Mouse (Mus musculus) adrenal gland, adult 8-10 months (tissue): ENCODE measurements around the gene Rdh1. TPM values are rescaled to one million over a fixed set of nuclear protein-coding genes. Genes with fewer than 3 reads are reported as not detected.
A peak's percentile ranks its signal among the peaks of the same experiment; 100 is the strongest.
"Not testable (repeated sequence)": the region's sequence is repeated elsewhere in the genome, so short reads cannot be mapped to it uniquely, and the experiment has no call there.

Experiments
- DNase-seq: peaks from one replicate; pipeline ENCODE4 v3.0.0; 2022
- total RNA-seq, 4 experiments: library from RNA; stranded (reverse); gene quantifications; 2 replicates each; pipeline ENCODE4 v1.2.4; 2022

Gene Rdh1
- total RNA-seq, 4 experiments from 2014 or later, result 4.0 to 5.4 (median 4.4) TPM

GRCm38 (mm10) chr10:127750136-127750777 lies 9.3 kb upstream of the Rdh1 start:
- no peak for DNase-seq

DNA sequence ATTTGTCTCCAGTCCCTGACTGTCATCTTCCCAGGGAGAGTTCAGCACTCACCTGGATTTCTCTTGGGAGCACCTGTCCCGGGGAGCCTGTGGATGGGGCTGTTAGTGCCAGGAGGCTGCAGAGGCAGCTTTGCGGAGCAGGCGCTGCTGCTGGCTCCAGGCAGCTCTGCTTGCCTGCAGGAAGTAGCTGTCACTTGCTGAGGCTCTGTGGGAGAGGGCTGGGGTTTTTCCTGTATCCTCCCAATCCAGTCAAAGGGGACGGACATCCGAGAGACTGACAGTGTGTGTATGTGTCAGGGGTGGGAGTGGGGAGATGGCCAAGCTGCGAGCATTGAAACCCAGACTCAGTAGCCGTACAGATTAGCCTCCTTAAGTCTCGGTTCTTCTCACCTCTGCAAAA lies 8.0 kb upstream of the Rdh1 start, which contains the start of gene Gpr182:
Gene Gpr182, minus strand, starts transcription at position 185 of the 400 bp plus-strand sequence.
- no peak for DNase-seq

DNA sequence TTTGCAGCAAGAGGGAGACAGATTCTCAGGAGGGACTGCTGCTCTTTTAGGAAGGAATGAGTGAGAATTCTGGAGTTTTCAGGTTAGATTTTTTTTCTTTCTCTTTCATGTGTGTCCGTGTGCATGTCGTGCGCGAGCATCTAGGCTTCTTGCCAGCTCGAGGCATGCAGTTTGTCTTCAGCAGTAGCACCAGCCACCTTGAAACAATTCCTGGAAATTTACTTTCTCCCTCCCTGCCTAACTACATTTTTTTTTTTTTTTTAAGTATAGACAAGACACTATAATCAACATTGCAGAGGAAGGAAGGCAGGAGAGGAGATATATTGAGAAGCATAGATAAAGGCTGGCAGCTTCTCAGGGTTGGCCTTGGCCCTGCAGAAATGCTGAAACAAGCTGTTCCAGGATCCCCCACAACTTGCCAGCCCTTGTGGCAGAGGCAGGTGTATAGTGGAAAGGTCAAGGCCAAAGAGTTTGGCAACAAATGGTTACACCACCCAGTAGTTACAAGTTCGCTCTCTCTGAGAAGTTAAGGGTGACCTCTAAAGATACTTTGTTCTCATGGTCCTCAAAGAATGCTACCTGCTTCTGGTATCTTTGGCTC lies 4.9 kb upstream of the Rdh1 start:
- peak; percentile 64 for DNase-seq

DNA sequence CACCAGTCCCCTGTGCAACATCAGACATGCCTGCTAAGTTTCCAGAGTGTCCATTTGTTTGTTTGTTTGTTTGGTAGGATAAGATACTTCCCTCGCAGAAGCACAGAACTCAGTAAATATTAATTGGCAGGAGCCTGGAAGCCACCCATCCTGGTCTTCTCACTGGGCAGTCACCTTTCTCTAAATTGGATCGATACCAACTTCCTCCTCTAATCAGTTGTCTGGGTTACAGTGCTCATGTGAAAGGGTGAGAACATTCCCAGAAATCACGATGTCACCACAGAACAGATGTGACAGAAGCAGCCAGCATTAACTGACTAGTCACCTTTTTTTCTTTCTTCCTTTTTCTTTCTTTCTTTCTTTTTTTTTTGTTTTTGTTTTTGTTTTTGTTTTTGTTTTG lies 4.3 kb upstream of the Rdh1 start:
- DNase-seq, result no peak

GRCm38 (mm10) chr10:127755770-127756468 lies 3.6 kb upstream of the Rdh1 start:
- DNase-seq, result no peak

DNA sequence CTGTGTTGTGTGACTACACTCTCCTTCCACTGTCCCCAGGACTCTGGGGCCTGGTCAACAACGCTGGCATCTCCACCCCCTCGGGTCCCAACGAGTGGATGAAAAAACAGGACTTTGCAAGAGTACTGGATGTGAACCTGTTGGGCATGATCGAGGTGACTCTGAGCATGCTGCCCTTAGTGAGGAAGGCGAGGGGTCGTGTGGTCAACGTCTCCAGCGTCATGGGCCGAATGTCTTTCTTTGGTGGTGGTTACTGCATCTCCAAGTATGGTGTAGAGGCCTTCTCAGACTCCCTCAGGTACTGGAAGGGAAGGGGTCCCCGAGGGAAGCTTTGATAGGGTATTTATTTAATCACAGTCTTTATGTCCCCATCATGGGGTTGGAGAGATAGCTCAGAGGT lies 3.4 kb downstream of the Rdh1 start:
- DNase-seq, result not testable (repeated sequence)

DNA sequence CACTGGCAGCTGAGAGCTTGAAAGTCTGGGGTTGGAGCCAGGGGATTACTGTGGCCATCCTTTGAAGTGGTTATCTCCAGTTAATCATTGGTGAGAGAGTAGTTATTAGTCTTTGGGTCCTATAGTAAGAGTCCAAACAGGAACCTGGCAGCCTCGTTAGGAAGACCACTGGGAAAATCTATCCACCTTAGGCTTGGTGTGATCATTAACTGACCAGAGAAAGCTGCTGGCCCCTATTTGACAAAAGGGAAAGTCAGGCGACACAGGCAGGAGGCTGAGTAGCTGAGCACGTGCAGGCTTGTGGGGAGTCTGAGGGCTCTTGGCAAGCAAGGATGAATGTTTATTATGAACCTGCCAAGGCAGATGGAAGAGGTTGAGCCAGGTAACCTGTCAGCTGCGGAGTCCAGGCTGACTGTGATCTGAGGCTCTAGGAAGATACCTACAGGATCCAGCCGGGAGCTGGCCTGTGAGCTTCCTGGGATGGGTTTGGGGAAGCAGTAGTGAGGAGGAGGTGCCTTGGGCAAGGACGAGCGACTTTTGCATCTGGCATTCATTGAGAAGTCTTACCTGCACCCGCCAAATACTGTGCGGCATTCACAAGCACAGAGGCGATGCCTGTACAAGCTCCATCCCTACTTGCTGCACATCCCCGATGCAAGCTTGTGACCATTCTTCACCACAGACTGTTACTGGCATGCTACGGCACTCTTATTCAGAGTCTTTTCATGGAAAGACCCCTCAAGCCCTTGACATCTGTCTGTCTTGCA lies 4.6 kb downstream of the Rdh1 start:
- no peak for DNase-seq

GRCm38 (mm10) chr10:127766564-127766963 lies 7.0 kb downstream of the Rdh1 start:
- no peak for DNase-seq

- no peak for DNase-seq
These were observed 16.5 kb downstream of the Rdh1 start, which contains the start of gene Rdh9 for GRCm38 (mm10) chr10:127776011-127776410. Rdh9 (plus strand) TSS chr10:127776386.

DNA sequence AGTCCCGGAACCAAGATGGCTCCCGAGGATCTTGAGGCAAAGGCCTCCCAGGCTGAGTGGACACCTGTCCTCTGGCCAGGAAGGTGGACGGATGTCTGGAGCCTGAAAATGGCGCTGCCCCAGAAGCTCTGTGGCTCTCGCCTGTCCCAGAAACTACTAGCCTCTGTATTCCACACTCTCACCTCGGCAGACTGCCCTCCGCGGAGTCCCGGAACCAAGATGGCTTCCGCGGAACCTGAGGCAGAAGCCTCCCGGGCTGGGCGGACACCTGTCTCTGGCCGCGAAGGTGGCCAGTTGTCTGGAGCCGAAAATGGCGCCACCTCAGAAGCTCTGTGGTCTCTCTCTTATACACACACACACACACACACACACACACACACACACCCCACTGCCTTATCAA lies 22.8 kb downstream of the Rdh1 start:
- not testable (repeated sequence) for DNase-seq

DNA sequence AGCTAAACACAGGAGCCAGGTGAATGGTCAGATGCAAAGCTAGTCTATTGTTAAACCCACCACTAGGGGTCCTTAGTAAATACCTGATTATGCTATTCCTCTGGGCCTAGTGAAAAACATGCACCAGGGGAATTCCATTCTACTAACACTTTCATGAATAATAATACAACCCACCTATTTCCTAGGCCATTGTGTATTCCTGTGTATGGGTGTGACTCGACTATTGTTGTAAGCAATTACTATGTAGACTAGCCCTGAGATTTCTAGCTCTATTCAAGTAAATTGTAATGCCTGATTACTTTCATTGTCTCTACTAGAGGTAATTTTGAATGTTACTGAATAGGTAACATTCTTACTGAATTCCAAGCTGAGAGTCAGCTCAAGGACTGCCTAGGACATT lies 25.9 kb downstream of the Rdh1 start:
- not testable (repeated sequence) for DNase-seq

DNA sequence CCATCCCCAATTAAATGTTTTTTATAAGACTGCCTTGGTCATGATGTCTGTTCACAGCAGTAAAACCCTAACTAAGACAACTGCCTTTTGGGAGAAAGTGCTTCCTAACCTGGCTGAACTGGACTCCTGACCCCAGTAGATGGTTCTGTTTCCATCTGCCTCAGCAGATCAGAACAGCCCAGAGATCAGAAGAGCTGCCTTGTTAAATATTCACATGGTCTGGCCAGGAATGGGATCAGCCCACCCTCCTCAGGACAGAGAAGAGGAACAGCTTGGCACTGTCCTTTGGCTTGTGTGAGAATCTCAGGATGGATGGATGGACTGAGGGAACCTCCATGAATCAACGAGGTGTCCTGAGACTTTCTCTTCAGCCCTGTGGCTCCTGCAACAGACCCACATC lies 39.8 kb downstream of the Rdh1 start:
- no peak for DNase-seq

DNA sequence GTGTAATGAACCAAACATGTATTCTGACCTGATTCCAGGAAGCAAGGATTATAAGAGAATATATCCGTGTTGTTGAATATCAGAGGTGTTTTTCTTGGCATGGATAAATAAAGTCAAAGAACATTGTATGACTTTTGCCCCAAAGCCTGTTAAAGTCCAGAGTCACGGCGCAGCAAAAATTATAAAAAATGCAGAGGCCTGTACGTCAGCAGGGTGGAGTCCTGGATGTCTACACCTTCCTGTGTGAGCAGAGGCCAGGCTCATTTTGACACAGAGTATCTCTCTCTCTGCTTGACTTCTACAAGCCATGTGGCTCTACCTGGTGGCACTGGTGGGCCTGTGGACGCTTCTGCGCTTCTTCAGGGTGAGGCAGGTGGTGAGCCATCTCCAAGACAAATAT lies 41.4 kb downstream of the Rdh1 start, which contains the start of gene Rdh16:
Gene Rdh16, plus strand, starts transcription at position 262 of the 400 bp plus-strand sequence.
- DNase-seq, result no peak

DNA sequence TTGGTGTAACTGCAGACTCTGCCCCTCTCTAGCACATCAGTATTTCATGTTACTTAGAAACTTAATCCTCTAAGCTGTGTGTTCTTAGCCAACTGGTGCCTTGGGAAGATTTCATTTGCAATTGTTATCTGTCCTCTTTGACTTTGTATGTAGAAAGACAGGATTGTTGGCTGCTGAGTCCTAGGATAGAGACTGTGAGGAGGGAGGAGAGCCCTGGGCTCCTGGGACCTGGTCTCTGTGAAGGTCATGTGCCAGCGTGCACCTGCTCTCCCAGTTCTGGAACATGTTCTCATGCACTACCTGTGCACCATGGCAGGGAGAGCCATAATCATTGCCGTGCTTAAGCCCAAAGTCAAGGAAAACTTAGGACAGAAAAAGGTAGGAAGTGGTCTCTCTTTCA lies 42.1 kb downstream of the Rdh1 start:
- DNase-seq, result no peak

DNA sequence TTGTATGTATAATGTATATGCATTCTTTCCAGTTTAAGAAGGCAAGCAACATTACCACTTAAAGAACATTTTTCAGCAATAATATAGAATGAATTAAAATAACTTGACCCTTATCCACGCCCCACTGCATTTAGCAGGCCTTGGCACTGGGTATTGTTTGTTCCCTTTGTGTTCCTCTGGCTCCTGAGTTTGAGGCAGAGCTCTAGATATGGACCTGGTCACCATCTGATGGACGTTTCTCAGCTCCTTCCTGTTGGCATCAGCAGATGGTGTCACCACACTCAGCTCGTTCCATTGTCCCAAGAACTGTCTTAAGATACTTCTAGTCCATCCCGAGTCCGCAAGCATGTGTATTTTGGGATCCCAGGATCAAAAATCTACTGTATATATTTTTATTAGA lies 42.7 kb downstream of the Rdh1 start:
- no peak for DNase-seq

DNA sequence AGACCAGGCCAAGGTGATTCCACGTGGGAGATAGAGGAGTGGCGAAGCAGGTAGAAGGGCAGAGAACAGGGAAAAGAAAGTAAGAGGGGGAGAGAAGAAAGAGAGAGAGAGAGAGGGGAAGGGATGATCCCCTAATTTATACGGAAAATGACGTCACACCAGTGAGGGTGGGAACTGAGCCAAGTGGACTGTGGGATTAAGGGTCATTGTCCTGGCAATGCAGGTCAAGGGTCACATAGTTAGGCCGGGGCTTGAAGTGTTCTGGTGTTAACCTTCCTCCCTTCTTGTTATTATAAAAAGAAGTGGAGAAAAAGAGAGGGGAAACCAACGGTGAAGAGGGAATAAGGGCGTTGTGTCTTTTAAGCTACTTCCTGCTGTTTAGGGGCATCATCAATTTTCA lies 44.9 kb downstream of the Rdh1 start:
- DNase-seq, result no peak

GRCm38 (mm10) chr10:127815888-127816287 lies 56.4 kb downstream of the Rdh1 start:
- DNase-seq, result no peak

DNA sequence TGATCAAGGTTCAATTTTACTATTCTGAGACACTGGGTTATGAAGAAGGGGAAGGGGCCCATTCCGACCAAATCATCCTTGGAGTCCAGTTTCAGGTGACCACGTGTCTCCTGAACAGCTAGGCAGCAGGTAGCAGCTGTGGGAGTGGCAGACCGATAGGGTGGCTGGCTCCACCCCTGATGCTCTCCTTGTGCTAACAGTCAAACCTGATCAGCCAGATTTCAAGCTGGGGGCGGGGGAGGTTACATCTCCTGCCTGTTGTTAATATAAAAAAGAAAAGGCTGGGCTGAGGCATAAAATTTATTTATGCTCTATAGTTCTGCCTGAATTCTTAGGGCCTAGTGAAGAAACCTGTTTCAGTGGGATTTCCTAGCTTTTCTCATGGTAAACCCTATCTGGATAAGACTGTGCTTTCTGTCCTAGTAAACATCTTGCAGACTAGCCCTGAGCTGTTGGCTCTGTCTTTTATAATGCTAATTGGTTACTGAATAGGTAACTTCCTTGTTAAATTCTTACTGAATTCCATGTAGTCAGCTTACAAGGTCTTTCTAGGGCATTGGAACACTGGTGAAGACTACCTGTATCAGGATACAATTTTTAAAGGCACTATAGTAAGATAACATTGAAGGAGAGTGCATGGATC lies 57.9 kb downstream of the Rdh1 start:
- DNase-seq, result not testable (repeated sequence)
